Mouse (Mus musculus): Measurements from ENCODE around the gene Slc2a5. TPM values are rescaled to one million over a fixed set of nuclear protein-coding genes. Genes with fewer than 3 reads are reported as not detected.

Gene Slc2a5
- polyA plus RNA-seq, 1 experiment from 2014 or later, result 0.16 TPM

GRCm38 (mm10) chr4:150078646-150079045, 40.4 kb upstream of the Slc2a5 start:
- Histone ChIP-seq H3K27me3 (ENCODE audit: insufficient read depth, low read length) (no peaks in the 10 kb centered on the region), H3K9ac (replicated peaks) (no peak overlapping the region), H3K36me3 (replicated peaks; ENCODE audit: insufficient read depth, low read length) (no peaks in the 10 kb centered on the region), H3K27ac (ENCODE audit: low read depth) (no peak overlapping the region), H3K4me3 (ENCODE audit: low read depth, low read length) (no peak overlapping the region), H3K9me3 (ENCODE audit: low read length) (no peaks in the 10 kb centered on the region), H3K4me2 (ENCODE audit: low read depth, low read length) (no peak overlapping the region), H3K4me1 (ENCODE audit: insufficient read depth) (no peaks in the 10 kb centered on the region)
- ATAC-seq (no peak), DNase-seq (no peak)
- 48% methylated on average over 2 of the region's 2 CpGs for WGBS (ENCODE audit: insufficient replicate concordance)
- no peak for TF ChIP-seq CTCF (IDR thresholded peaks at IDR 0.05; ENCODE audit: low read depth)
- no peak for TF ChIP-seq EP300 (IDR thresholded peaks at IDR 0.05; ENCODE audit: low read depth)

- H3K4me3 ChIP-seq (ENCODE audit: low read depth, low read length), result no peak overlapping the region
- no peaks in the 10 kb centered on the region for H3K36me3 ChIP-seq (replicated peaks; ENCODE audit: insufficient read depth, low read length)
- no peaks in the 10 kb centered on the region for H3K9me3 ChIP-seq (ENCODE audit: low read length)
- no peak overlapping the region for H3K27ac ChIP-seq (ENCODE audit: low read depth)
- H3K4me2 ChIP-seq (ENCODE audit: low read depth, low read length), result no peak overlapping the region
- TF ChIP-seq EP300 (IDR thresholded peaks at IDR 0.05; ENCODE audit: low read depth), result no peak
- WGBS (ENCODE audit: insufficient replicate concordance), result 78% methylated on average over 7 of the region's 7 CpGs
- H3K27me3 ChIP-seq (ENCODE audit: insufficient read depth, low read length), result no peaks in the 10 kb centered on the region
- no peak overlapping the region for H3K9ac ChIP-seq (replicated peaks)
- ATAC-seq (no peak), DNase-seq (no peak)
- H3K4me1 ChIP-seq (ENCODE audit: insufficient read depth), result no peaks in the 10 kb centered on the region
These were observed 39.8 kb upstream of the Slc2a5 start for GRCm38 (mm10) chr4:150079244-150079643.

GRCm38 (mm10) chr4:150080330-150080967, 38.6 kb upstream of the Slc2a5 start:
- 61% methylated on average over 11 of the region's 11 CpGs for WGBS (ENCODE audit: insufficient replicate concordance)
- ATAC-seq (no peak), DNase-seq (no peak)
- H3K36me3 ChIP-seq (replicated peaks; ENCODE audit: insufficient read depth, low read length), result no peaks in the 10 kb centered on the region
- no peak overlapping the region for H3K4me2 ChIP-seq (ENCODE audit: low read depth, low read length)
- H3K4me1 ChIP-seq (ENCODE audit: insufficient read depth), result no peaks in the 10 kb centered on the region
- no peaks in the 10 kb centered on the region for H3K27me3 ChIP-seq (ENCODE audit: insufficient read depth, low read length)
- no peaks in the 10 kb centered on the region for H3K9me3 ChIP-seq (ENCODE audit: low read length)
- no peak overlapping the region for H3K9ac ChIP-seq (replicated peaks)
- TF ChIP-seq EP300 (IDR thresholded peaks at IDR 0.05; ENCODE audit: low read depth), result no peak
- no peak for TF ChIP-seq CTCF (IDR thresholded peaks at IDR 0.05; ENCODE audit: low read depth)
- H3K27ac ChIP-seq (ENCODE audit: low read depth), result no peak overlapping the region
- no peak overlapping the region for H3K4me3 ChIP-seq (ENCODE audit: low read depth, low read length)

- 74% methylated on average over 4 of the region's 4 CpGs for WGBS (ENCODE audit: insufficient replicate concordance)
These were observed 33.7 kb upstream of the Slc2a5 start for GRCm38 (mm10) chr4:150085366-150085765.

GRCm38 (mm10) chr4:150086841-150087160, 32.3 kb upstream of the Slc2a5 start:
- Histone ChIP-seq H3K27me3 (ENCODE audit: insufficient read depth, low read length) (no peaks in the 10 kb centered on the region), H3K9me3 (ENCODE audit: low read length) (no peaks in the 10 kb centered on the region), H3K4me3 (ENCODE audit: low read depth, low read length) (peak overlapping the region; percentile 59; the same call in 1 of the 2 replicates), H3K27ac (ENCODE audit: low read depth) (peak overlapping the region; percentile 60; the same call in 1 of the 2 replicates), H3K36me3 (replicated peaks; ENCODE audit: insufficient read depth, low read length) (no peaks in the 10 kb centered on the region), H3K4me2 (ENCODE audit: low read depth, low read length) (peak overlapping the region; percentile 88), H3K9ac (replicated peaks) (no peak overlapping the region), H3K4me1 (ENCODE audit: insufficient read depth) (peaks cover 14% of the 10 kb centered on the region)
- DNase-seq (no peak), ATAC-seq (no peak)
- WGBS (ENCODE audit: insufficient replicate concordance), result 3% methylated on average over 7 of the region's 7 CpGs
- TF ChIP-seq EP300 (IDR thresholded peaks at IDR 0.05; ENCODE audit: low read depth) (no peak), CTCF (IDR thresholded peaks at IDR 0.05; ENCODE audit: low read depth) (no peak)

More at GRCm38 (mm10) chr4:150085366-150085765, 33.7 kb upstream of the Slc2a5 start:
- no peak for TF ChIP-seq EP300 (IDR thresholded peaks at IDR 0.05; ENCODE audit: low read depth)
- peak; percentile 49 for TF ChIP-seq CTCF (IDR thresholded peaks at IDR 0.05; ENCODE audit: low read depth)
- H3K27ac ChIP-seq (ENCODE audit: low read depth), result no peak overlapping the region
- no peak for DNase-seq
- H3K9ac ChIP-seq (replicated peaks), result no peak overlapping the region
- H3K4me3 ChIP-seq (ENCODE audit: low read depth, low read length), result no peak overlapping the region
- no peak for ATAC-seq
- H3K36me3 ChIP-seq (replicated peaks; ENCODE audit: insufficient read depth, low read length), result no peaks in the 10 kb centered on the region
- no peak overlapping the region for H3K4me2 ChIP-seq (ENCODE audit: low read depth, low read length)
- H3K4me1 ChIP-seq (ENCODE audit: insufficient read depth), result peaks cover 14% of the 10 kb centered on the region
- H3K9me3 ChIP-seq (ENCODE audit: low read length), result no peaks in the 10 kb centered on the region
- no peaks in the 10 kb centered on the region for H3K27me3 ChIP-seq (ENCODE audit: insufficient read depth, low read length)

GRCm38 (mm10) chr4:150087161-150087889, 31.8 kb upstream of the Slc2a5 start, which contains the start of gene Gpr157:
Gene Gpr157 (plus strand): TSS chr4:150087365.
- ATAC-seq (peak; percentile 95), DNase-seq (peak; percentile 94)
- Histone ChIP-seq H3K27me3 (ENCODE audit: insufficient read depth, low read length) (no peaks in the 10 kb centered on the region), H3K4me1 (ENCODE audit: insufficient read depth) (peaks cover 14% of the 10 kb centered on the region), H3K9me3 (ENCODE audit: low read length) (no peaks in the 10 kb centered on the region), H3K4me2 (ENCODE audit: low read depth, low read length) (peak within 1 kb of the TSS; percentile 88), H3K4me3 (ENCODE audit: low read depth, low read length) (peak within 1 kb of the TSS; percentile 59), H3K36me3 (replicated peaks; ENCODE audit: insufficient read depth, low read length) (no peaks in the 10 kb centered on the region), H3K27ac (ENCODE audit: low read depth) (peak within 1 kb of the TSS; percentile 64), H3K9ac (replicated peaks) (peak within 1 kb of the TSS; percentile 62)
- WGBS (ENCODE audit: insufficient replicate concordance), result under 1% methylated on average over 46 of the region's 56 CpGs
- TF ChIP-seq EP300 (IDR thresholded peaks at IDR 0.05; ENCODE audit: low read depth) (no peak), CTCF (IDR thresholded peaks at IDR 0.05; ENCODE audit: low read depth) (peak; percentile 52)

Measured in liver, postnatal 0 days (tissue).